Mouse (Mus musculus) thymus, postnatal 4 days (tissue): ENCODE results near the gene Creb3l1.

Experiments used
- DNase-seq: peaks from one replicate; pipeline ENCODE4 v3.0.0; 2021

The Creb3l1 gene

GRCm38 (mm10) chr2:91939303-91939935 is 84.9 kb downstream of the Creb3l1 start:
- DNase-seq, result no peak

GRCm38 (mm10) chr2:91936154-91936553 is 88.1 kb downstream of the Creb3l1 start:
- no peak for DNase-seq

- DNase-seq, result no peak
Measured at GRCm38 (mm10) chr2:91934826-91935525, 89.3 kb downstream of the Creb3l1 start.

- DNase-seq, result no peak
Measured at GRCm38 (mm10) chr2:91934016-91934415, 90.3 kb downstream of the Creb3l1 start.

GRCm38 (mm10) chr2:91933471-91933870 is 90.8 kb downstream of the Creb3l1 start:
- DNase-seq, result no peak

GRCm38 (mm10) chr2:91932737-91933350 is 91.5 kb downstream of the Creb3l1 start:
- DNase-seq, result no peak
